Mouse (Mus musculus): ENCODE data around the gene Fam120b.

Fam120b gene

GRCm38 (mm10) chr17:15380641-15381051 lies 15.4 kb upstream of the Fam120b start:
- peak; percentile 61 for DNase-seq

GRCm38 (mm10) chr17:15381092-15381860 lies 14.7 kb upstream of the Fam120b start:
- DNase-seq, result no peak

DNA sequence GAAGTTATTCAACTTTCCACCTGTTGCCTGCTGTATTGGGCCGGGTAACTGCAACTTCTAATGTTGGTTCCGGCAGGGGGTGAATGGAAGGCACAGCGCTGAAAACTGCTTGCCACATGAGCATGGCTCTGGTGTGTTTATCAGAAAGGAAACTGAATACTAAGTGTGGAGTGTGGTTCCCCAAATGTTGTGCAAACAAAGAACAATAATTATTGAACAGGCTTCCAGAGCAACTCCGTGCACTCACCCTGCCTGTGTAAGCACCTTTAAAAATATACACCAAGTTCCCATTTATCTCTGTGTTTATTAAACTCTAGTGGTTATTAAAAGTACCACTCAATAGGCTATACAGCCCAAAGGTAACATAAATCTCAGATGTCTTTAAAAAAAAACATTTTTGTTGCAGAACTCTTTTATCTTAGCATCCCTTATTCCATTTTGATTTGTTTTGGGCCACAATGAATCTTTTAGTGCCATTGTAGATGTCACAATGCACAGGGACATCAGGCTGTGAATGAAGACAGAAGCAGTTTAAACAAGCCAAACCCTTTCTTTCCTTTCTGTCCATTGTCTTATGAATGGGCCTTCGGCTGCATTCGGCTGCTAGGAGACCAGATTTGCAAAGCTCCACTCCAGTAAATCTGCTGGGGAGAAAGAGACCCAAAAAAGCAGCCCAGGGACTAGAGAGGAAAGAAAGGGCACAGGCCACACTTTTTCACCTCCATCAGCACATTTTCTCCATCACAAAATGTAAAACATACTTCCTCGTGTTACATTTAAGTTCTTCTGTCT lies 13.9 kb upstream of the Fam120b start:
- DNase-seq, result no peak

DNA sequence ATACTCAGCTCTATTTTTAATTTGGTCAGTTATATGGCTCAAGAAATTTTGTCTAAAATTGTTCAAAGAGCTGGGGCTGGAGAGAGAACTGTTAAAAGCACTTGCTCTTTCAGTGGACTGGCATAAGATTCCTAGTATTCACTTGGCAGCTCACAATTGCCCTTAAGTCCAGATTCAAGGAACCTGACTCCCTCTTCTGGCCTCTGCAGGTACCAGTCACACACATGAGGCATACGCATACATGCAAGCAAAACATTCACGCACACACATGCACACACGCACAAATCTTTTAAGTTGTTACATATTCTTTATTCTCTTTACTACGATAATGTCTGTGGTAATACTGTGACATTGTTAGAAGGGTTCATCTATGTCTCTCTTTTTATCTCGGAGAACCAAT lies 12.6 kb upstream of the Fam120b start:
- no peak for DNase-seq

- no peak for DNase-seq
These were observed 7.1 kb upstream of the Fam120b start for GRCm38 (mm10) chr17:15388892-15389291.

- DNase-seq, result no peak
These were observed 6.6 kb upstream of the Fam120b start for GRCm38 (mm10) chr17:15389356-15389755.

GRCm38 (mm10) chr17:15401716-15402115 lies 5.7 kb downstream of the Fam120b start:
- no peak for DNase-seq

DNA sequence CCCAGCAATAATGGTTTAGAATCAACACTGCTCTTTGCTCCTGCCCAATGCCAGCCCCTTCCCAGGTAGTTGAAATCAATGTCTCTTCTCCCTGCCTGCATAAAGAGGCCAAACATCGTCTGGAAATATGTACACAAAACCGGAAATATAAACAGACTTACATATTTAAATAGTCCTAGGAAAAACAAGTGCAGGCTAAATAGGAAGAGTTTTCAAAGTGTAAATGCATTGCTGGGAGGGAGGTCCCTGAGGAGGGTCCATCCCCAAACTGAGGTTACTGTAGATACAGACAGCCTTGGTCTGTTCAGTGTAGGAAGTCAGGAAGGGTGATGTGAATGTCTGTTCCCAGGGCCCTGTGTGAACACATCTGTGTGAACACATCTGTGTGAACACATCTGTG lies 10.6 kb downstream of the Fam120b start:
- no peak for DNase-seq

DNA sequence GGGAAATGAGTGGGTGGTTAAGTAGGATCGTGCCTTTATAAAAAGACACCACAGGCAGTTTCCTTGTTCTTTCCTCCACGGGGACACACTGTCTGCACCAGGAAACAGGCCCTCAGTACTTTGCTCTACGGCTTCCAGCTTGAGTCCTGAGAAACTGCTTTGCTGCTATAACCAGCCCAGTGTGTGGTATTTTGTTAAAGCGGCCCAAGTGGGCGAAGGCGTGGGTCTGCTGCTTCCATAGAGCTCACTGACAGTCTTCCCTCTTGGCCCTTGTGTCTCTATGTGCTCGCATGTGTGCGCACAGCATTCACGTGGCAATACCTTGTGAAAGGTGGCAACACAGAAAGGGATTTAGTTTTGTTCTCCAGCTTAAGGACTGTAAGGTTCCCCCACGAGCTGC lies 13.3 kb downstream of the Fam120b start:
- DNase-seq, result no peak

DNA sequence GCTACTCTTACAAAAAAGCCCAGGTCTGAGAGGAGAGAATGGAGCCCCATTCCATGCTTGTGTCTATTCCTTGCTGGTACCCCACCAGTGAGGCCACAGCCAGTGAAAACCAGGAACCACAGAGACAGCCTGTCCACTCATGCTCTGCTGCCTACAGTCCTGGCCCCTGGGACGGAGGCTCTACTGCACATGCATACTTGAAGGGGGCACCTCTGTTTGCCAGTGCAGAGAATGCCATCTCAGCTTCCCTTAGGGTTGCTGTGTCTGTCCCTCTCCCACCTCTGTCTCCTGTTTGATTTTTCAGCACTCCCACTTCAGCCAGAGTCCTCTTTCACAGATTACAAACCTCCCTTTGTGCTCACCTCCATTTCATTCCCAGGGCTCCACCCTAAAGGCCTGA lies 14.9 kb downstream of the Fam120b start:
- DNase-seq, result no peak

DNA sequence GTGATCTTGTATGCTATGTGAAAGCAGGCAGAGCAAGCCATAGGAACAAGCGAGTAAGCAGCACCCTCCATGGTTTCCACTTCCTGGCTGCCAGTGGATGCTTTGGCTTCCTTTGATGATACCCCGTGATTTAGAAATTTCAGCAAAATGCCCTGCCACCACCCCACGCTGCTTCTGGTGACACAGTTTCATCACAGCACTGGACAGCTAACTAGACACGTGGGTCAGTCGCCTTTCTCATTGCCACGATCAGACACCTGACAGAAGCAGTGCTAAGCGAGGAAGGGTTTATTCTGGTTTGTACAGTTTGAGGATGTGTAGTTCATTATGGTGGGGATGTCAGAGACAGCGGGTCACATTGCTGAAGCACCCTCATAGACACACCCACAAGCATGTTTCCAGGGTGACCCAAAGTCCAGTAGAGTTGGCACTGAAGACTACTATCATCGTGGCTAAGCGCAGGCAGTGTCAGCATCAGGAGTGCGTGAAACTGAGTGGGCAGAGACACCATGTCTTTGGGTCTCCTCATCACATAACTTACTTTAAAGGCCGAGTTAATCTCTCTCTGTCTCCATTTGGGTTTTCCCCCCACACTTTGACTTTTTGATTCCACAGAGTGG lies 20.7 kb downstream of the Fam120b start:
- DNase-seq, result no peak

GRCm38 (mm10) chr17:15419534-15419933 lies 23.5 kb downstream of the Fam120b start:
- DNase-seq, result no peak

DNA sequence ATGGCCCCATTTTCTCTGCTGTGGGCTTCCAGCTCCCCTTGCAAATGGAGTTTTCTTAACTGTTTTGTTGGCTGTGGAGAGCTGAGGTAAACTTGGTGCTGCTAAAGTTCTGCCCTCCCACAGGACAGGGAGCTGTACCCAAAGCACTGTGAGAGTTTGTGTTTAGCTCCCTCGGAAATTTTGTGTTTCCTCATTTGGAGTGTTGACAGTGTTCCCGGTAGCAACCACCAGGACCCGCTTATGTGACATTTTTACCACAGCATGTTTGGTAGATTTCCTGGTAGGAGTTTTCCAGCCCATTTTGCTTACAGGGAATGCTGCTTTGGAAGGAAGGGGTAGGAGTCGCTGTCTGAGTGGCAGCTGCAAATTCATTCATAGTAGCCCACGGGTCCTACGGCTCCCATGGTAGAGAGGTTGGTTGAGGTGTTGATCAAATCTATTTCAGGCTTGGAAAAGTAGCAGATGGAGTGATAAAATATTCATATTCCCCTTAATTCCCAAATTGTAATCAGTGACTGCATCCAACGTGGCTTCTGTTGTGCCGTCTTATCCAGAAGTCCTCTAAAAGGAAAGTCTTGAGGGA lies 24.1 kb downstream of the Fam120b start:
- no peak for DNase-seq

DNA sequence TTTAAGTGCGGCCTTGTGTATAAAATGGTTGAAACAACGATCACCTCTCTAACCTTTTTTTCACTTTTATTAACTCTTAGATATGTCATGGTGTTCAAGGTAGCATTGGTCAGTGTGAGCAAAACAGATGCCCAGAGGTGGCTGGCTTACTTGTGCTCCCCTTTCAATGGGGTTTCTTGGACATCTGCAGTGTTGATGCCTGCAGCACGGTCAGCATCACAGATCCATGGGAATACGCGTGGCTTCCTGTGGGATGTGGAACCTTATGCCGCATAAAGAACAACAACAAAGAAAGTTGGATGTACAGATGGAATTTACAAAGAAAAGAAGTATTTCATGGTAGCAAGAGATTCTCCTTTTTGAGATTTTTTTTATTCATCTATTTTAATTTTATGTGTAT lies 25.4 kb downstream of the Fam120b start:
- DNase-seq, result no peak

- no peak for DNase-seq
These were observed 26.7 kb downstream of the Fam120b start for GRCm38 (mm10) chr17:15422666-15423065.

- peak; percentile 23 for DNase-seq
These were observed 27.2 kb downstream of the Fam120b start for GRCm38 (mm10) chr17:15423080-15423765.

DNA sequence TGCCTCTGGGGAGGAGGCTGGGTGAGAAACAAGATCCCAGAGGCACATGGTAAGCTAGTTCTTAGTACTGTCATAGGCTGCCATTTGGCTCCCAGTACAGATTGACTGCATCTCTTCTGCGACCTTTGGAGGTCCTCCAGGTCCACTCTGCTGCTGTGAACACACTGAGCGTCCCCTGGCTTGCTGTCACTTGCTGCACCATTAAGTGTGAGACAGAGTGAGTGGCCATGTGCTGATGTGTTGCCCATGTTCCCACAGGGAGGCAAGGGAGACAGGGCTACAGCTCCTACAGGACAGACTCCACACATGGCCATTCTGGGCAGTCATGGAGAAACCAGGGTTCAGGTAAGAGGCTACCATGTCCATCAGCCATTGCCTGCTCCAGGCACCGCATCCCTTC lies 29.9 kb downstream of the Fam120b start:
- DNase-seq, result no peak

GRCm38 (mm10) chr17:15429451-15429850 lies 33.4 kb downstream of the Fam120b start:
- no peak for DNase-seq

DNA sequence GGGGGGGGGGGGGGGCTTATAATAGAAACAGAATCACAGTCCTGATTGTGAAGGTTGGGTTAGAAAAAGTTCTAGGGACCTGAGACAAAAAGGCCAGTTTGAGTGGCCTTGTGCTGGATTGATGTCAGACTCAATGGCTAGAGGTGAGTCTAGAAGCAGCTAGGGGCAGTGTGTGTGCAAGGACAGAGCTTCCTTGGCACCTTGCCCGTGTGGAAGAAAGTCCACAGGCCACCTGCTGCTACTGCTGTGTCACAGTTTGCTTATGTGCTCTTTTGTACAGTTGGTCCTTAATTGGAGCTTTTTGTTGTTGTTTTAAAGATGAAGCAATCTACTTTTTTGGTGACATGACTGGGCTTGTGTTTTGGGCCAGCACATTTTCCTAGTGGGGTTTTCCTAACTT lies 33.9 kb downstream of the Fam120b start:
- DNase-seq, result no peak

DNA sequence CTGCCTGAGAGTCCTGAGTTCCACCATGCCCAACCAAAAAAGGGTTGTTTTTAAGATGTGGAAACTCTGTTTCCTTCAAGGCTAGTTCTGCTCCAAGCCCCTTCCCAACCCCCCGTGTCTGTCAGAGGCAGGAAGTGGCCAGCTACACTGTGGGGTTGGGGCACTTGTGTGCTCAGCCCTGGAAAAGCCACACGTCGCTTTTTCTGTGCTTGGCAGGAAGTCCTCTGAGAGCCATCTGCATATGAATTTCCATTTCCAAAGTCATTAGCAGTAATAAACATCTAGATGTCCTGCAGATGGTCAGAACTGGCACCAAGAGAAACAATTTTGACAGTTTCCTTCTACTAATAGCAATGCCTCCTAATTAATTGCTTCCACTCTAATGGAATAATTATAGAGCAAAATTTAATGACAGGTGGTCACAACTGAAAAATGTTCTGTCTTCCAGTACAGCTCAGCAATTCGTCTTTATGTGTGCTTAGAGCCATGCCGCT lies 35.1 kb downstream of the Fam120b start:
- no peak for DNase-seq

DNA sequence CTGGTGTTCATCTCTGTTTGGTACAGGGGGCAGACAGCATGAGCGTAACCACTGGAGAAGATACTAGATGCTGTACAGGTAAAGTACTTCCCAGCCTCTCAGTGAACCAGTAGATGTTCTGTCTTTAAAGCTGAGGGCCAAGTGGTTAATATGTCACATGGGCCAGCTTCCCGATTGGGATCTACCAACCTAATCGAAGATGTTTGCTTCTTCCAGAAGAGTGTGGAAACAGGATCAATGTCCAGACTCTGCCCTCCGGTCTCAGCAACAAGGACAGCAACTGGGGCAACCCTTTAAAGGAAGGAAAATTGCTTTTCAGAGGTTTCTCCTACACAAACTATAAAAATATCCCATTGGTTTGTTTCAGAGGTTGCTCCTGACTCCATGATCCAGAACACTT lies 35.5 kb downstream of the Fam120b start:
- no peak for DNase-seq

DNA sequence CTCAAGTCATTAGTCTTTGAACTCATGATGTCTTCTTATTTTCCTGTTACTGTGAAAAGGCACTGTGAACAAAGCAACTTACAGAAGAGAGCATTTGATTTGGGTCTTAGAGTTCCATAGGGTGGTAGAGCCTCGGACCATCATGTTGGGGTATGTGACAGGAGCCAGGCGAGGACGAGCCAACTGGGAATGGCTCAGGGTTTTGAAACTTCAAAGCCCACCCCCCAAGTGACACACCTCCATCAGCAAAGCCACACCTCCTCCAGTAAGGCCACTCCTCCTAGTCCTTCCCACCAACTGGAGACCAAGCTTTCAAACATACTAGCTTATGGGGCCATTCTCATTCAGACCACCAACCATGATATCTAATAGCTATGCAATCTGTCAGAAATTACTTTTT lies 36.0 kb downstream of the Fam120b start:
- no peak for DNase-seq

DNA sequence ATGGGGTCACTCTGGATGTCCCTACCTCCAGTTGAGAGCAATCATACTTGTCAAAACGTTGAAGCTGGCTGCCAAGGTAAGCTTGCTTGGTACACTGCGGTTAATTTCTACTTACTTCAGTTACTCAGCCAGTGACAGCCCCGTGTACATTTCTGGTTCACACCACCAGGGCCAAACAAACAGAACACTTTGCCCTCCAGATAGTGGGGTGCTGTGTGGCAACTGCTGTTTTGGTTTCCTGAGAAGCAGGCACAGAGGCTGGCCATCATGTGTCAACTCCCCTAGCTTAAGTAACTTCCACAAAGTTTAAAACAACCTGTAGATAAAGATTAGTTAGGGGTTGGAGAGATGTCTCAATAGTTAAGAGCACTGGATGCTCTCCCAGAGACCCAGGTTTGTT lies 38.7 kb downstream of the Fam120b start:
- DNase-seq, result no peak
